Mouse (Mus musculus): ENCODE measurements around the gene Map3k4.
"Not testable (repeated sequence)": the region's sequence is repeated elsewhere in the genome, so short reads cannot be mapped to it uniquely, and the experiment has no call there.

Gene Map3k4

GRCm38 (mm10) chr17:12224551-12224950 is 94.0 kb downstream of the Map3k4 start:
- DNase-seq (ENCODE audit: low spot score), result not testable (repeated sequence)

DNA sequence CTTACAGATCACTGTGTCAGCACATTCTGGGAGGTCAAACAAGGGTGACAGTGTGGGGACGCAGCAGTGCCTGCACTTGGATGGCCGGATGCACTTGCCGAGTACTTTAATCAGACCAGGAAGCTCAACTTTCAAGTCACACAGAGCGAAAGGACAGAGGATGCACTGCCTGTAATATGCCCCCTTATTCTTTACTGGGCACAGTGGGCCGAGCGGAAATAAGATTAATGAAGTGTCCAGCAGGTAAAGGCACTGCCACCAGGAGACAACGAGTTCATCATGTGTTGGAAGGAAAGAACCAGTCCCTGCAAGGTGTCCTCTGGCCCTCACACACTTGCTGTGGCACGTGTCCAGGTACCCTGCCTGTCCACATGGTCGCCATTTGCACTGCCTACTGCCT is 94.5 kb downstream of the Map3k4 start:
- no peak for DNase-seq (ENCODE audit: low spot score)

DNA sequence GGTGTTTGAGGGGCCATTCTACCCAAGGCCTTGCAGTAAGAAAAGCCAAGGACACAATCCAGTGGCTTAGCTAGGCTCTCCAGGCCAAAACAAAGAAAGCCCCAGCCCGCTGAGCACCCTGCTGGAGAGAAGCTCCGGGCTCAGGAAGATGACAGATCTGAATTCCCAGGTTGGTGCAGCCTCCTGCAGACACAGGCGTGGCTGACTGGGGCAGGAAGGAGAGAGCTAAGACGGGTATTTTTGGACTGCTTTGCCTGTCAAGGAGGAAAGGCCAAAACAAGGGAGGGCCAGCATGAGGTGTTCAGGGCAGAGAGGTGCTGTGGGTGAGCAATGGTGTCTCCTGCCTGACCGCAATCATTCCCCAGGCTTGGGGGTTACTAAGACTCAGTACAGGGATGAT is 94.9 kb downstream of the Map3k4 start:
- DNase-seq (ENCODE audit: low spot score), result no peak

GRCm38 (mm10) chr17:12221926-12222325 is 96.7 kb downstream of the Map3k4 start:
- no peak for DNase-seq (ENCODE audit: low spot score)

DNA sequence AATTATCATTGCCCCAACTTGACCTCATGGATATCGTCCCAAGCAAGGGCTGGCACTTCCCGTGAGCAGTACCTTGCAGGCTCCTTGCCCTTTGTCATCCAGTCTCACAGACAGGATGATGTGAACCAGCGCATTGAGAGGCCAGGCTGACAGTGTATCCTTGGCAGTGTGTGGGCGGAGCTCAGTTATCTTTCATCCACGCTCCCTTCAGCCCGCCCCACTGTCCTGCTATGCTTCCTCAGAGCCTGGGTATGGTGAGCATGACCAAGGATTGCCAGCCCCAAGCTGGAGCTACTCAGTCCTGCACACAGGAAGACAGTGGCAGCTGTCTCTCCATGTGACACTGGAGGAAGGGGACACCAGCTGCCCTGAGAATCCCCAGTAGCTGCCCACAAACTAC is 102.4 kb downstream of the Map3k4 start:
- no peak for DNase-seq (ENCODE audit: low spot score)

DNA sequence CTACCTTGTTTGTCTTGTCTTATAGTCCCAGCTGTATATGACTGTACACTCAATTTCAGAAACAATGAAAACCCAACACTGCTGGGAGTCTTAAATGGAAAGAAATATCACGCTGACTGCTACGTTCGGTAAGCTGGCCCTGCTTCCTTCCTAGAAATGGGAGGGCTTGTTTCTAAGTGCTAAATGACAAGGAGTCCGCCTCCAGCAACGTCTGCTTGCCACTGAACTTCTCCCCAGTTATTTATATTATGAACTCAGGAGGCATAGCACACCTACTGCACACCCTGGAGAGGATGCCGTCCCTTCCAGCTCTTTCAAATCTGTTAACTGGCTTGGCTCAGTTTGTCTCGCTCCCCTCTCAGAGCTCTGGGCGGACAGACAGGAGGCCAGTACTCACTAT is 105.2 kb downstream of the Map3k4 start:
- DNase-seq (ENCODE audit: low spot score), result no peak

DNA sequence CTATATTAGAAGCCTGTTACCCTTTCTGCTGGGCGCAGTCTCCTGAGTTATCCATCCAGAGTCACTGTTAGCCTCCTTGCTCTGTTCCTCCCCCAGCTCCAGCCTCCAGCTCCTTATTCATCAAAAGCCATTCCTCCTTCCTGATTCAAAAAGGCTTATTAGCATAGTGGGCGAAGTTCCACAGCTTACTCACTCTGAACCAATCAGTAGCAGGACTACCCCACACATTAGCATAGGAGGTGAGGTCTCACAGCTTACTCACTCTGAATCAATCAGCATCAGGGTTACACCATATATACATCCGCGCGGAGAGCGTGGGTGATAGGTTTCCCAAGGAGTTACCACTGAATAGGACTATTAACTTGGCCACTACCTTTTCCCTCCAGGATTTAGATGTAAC is 106.3 kb downstream of the Map3k4 start:
- no peak for DNase-seq (ENCODE audit: low spot score)

DNA sequence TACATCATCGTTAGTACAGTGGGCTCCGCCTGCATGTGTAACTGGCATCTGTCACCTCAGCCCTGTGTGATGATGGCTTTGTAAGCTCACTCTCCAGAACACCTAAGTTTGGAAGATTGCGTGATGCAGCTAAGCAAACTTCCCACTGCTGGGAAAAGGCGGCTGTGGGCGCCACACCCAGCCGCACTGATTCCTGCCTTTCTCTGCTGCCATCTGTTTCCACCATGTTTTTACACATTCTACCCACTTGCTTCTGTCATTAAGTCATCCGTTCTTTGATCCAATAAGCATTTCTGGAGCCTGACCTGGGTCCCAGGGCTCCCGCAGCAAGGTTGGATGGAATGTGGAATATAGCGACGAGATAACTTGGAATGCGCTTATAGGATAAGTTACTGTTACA is 106.7 kb downstream of the Map3k4 start:
- DNase-seq (ENCODE audit: low spot score), result no peak

- DNase-seq (ENCODE audit: low spot score), result peak; percentile 84
Measured at GRCm38 (mm10) chr17:12210544-12211132, 108.0 kb downstream of the Map3k4 start.

- DNase-seq (ENCODE audit: low spot score), result no peak
Measured at GRCm38 (mm10) chr17:12209481-12209880, 109.1 kb downstream of the Map3k4 start.

DNA sequence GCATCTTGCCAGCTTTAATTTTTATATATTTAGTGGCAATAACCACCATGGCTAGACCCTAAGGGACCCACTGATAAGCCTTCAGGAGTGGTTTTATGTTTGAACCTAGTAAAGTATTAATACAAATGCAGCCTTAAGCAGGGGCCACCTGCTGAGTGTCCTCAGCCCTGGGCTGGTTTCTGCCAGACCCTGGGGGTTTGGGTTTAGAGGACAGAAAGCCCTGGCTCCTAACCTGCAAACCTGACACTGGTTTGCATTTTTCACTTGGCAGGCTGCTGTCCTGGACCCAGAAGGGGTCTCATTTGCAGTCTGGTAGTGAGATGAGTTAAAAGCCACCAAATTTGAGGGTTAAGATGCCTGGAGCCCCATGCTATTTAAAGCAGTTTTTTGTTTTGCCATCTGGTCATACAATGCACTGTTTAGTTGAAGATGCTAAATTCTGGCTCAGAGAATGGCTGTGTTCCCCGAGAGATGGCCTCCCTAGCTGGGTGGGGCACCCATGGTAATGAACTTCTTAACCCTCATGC is 111.5 kb downstream of the Map3k4 start:
- DNase-seq (ENCODE audit: low spot score), result no peak

- no peak for DNase-seq (ENCODE audit: low spot score)
Measured at GRCm38 (mm10) chr17:12206248-12206647, 112.3 kb downstream of the Map3k4 start.

GRCm38 (mm10) chr17:12205694-12206075 is 112.9 kb downstream of the Map3k4 start:
- DNase-seq (ENCODE audit: low spot score), result no peak

GRCm38 (mm10) chr17:12205015-12205693 is 113.4 kb downstream of the Map3k4 start:
- no peak for DNase-seq (ENCODE audit: low spot score)

GRCm38 (mm10) chr17:12204689-12205014 is 113.9 kb downstream of the Map3k4 start:
- DNase-seq (ENCODE audit: low spot score), result no peak

DNA sequence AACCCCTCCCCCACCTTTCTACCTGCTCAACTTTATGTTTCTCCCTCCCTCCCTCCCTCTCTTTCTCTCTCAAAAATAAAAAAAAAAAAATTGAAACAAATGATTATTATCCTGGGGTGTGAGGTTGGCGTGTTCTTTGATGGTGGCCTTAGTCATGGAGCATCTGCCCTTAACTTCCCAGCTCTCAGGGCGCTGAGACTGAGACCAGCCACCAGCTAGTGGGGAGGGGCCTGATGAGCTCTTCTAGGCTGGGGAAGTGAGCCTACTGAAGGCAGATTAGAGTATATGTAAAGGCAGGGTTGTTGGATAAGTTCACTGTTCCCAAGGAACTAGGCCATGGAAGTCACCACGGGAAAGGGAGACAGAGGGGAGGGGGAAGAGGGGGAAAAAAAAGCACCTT is 114.3 kb downstream of the Map3k4 start:
- DNase-seq (ENCODE audit: low spot score), result no peak

GRCm38 (mm10) chr17:12203414-12203897 is 115.1 kb downstream of the Map3k4 start:
- DNase-seq (ENCODE audit: low spot score), result no peak

- DNase-seq (ENCODE audit: low spot score), result no peak
Measured at GRCm38 (mm10) chr17:12201086-12201485, 117.5 kb downstream of the Map3k4 start.

GRCm38 (mm10) chr17:12199933-12200332 is 118.7 kb downstream of the Map3k4 start:
- DNase-seq (ENCODE audit: low spot score), result no peak

GRCm38 (mm10) chr17:12195604-12196003 is 123.0 kb downstream of the Map3k4 start:
- DNase-seq (ENCODE audit: low spot score), result no peak

DNA sequence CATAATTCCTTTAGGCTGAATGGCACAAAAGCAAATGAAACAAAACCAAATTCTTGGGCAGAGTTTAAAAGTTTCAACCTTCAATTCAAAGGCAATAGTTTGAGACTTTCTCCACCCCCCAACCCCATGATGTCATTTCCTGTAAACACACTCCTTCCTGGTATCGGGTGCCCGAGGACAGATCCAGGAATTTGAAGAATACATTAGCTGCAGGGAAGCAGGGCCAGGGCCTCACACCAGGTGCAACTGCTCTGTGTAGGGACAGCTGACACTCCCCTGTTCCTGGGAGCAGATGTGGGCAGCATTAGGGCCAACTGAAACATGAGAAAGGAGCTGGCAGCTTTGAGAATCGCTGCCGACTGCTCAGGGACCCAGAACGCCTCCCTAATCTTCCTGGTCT is 123.5 kb downstream of the Map3k4 start:
- DNase-seq (ENCODE audit: low spot score), result no peak

DNA sequence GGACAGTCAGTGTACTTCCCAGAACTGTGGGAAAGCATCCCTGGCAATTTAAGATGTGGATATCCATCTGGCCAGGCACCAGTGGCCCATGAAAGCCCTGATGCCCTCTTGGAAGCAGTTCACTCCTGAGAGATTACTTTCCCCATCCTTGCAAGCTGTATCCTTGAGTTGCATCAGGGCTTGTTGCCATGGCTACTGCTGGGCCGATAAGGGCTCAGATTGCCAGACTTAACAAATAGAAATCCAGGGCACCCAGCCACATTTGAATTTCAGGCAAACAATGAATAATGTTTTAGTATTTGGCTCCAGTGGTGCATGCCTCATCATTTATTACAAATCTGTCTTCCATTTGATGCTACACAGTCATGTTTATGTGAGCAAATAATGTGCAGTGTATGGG is 130.8 kb downstream of the Map3k4 start:
- no peak for DNase-seq (ENCODE audit: low spot score)

DNA sequence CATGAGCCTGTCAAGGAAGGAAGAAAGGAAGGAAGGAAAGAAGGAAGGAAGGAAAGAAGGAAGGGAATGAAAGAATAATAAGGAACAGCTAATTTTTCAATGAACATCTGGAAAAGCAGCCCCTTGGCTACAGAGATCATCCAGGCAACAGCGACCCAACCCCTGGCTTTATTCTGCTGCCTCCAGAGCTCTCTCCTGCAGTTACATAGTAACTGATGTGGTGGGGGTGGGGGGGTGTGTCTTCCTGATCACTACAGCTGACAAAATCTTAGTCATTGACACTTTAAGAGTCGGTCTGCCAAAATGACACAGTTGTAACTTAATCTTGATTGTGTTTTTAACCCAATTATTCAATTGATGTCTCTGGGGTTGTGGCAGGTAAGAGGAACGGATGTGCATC is 132.3 kb downstream of the Map3k4 start:
- DNase-seq (ENCODE audit: low spot score), result no peak

- DNase-seq (ENCODE audit: low spot score), result no peak
Measured at GRCm38 (mm10) chr17:12185855-12186254, 132.7 kb downstream of the Map3k4 start.

All from ovary, postnatal 10 days (tissue).